11 mouse cellular contexts compared by ENCODE assay signal in the genomic region with DNA sequence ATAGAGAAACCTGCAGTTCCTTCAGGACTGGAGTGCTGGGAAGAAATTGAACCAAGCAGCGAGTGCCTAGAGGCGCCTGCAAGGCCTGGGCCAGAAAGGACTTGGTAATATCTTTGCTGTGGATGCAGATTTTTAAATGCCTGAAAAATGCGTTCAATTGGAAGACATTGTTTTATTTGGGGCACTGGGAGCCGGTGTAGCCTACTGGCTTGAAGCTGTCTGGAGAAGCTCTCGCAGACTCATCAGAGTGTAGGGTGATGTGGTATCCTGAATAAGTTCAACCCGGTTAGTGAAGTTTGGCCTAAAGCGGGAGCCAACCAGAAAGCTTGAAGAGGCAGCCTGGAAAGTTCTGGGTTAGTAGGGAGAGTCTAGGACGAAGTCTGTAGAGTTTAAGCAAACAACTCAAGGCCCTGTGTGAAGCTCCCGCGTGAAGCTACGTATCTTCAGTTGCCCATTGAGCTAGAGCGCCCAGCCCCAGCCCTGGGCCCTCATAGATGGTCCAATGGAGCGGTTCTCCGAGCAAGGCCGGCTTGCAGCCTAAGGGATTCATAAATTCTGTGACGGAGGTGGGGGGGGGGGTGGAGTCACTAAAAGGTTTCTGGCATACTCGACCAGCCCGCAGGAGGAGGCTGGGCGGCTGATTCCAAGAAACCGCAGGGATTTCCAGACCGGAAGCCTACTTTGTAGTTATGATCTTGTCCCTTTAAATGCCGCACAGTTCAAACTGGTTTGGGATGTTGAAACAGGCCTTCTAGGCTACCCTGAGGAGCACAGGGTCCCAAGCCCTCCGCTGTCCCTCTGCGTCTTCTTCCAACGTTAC. TPM values are rescaled to one million over a fixed set of nuclear protein-coding genes. Genes with fewer than 3 reads are reported as not detected.
DNase-seq lines count a peak whose midpoint lies in the region; ATAC-seq and TF ChIP-seq lines count a peak whose summit lies in the region.
"Had no signal": no experiment of that assay in that cellular context is flagged by ENCODE, and none has a peak within 500 bp of the region (broad histone marks: within the 10 kb centered on the region; RNA-seq: fewer than 3 reads in every experiment).

No protein-coding gene starts in this region.

- no peaks in the 10 kb centered on the region for H3K9me3 ChIP-seq in kidney, embryonic 15.5 days (replicated peaks)
- no peaks in the 10 kb centered on the region for H3K9me3 ChIP-seq in heart, embryonic 12.5 days (replicated peaks)
- no peaks in the 10 kb centered on the region for H3K9me3 ChIP-seq in limb, embryonic 15.5 days
- H3K9me3 ChIP-seq: neural tube, embryonic 13.5 days had no signal

- ATAC-seq in kidney, embryonic 15.5 days (replicated peaks; ENCODE audit: low FRiP score): no peak
- no peak for ATAC-seq in heart, embryonic 12.5 days (ENCODE audit: insufficient number of reproducible peaks, low FRiP score)
- ATAC-seq in limb, embryonic 15.5 days (ENCODE audit: insufficient number of reproducible peaks, low FRiP score, low TSS enrichment, low read depth): no peak
- no peak for ATAC-seq in inflammation-experienced regulatory T-cells, adult 6 months

- peaks cover 95% of the 10 kb centered on the region for H3K27me3 ChIP-seq in kidney, embryonic 15.5 days
- peaks cover 17% of the 10 kb centered on the region for H3K27me3 ChIP-seq in kidney, adult 2 months (replicated peaks; ENCODE audit: control insufficient read depth, insufficient read depth, low read length)
- peaks cover 43% of the 10 kb centered on the region for H3K27me3 ChIP-seq in heart, embryonic 12.5 days (replicated peaks)
- peaks cover 58% of the 10 kb centered on the region for H3K27me3 ChIP-seq in limb, embryonic 15.5 days

- 8% methylated on average over 25 of the region's 25 CpGs for WGBS in kidney, embryonic 15.5 days
- WGBS in kidney, adult 2 months: 10% methylated on average over 25 of the region's 25 CpGs
- 11% methylated on average over 25 of the region's 25 CpGs for WGBS in heart, embryonic 12.5 days
- WGBS in limb, embryonic 15.5 days: 22% methylated on average over 25 of the region's 25 CpGs

- no peaks in the 10 kb centered on the region for H3K36me3 ChIP-seq in kidney, embryonic 15.5 days
- no peaks in the 10 kb centered on the region for H3K36me3 ChIP-seq in kidney, adult 2 months (ENCODE audit: control insufficient read depth, insufficient read depth, low read length)
- H3K36me3 ChIP-seq in heart, embryonic 12.5 days: no peaks in the 10 kb centered on the region
- no peaks in the 10 kb centered on the region for H3K36me3 ChIP-seq in limb, embryonic 15.5 days
- H3K36me3 ChIP-seq: neural tube, embryonic 13.5 days had no signal

- H3K4me2 ChIP-seq in kidney, embryonic 15.5 days: peak overlapping the region; percentile 9; the same call in 1 of the 2 replicates
- peak overlapping the region; percentile 57 for H3K4me2 ChIP-seq in heart, embryonic 12.5 days
- H3K4me2 ChIP-seq in limb, embryonic 15.5 days: peak overlapping the region; percentile 25; the same call in 1 of the 2 replicates
- H3K4me2 ChIP-seq: neural tube, embryonic 13.5 days had no signal

- no peak overlapping the region for H3K27ac ChIP-seq in kidney, embryonic 15.5 days
- no peak overlapping the region for H3K27ac ChIP-seq in kidney, adult 2 months (ENCODE audit: insufficient read depth, low read depth, low read length)
- H3K27ac ChIP-seq in heart, embryonic 12.5 days (ENCODE audit: poor library complexity, severe bottlenecking): no peak overlapping the region
- peak overlapping the region; percentile 65; the same call in 1 of the 2 replicates for H3K27ac ChIP-seq in limb, embryonic 15.5 days
- H3K27ac ChIP-seq: macrophage; neural tube, embryonic 13.5 days had no signal

- no peak overlapping the region for H3K9ac ChIP-seq in kidney, embryonic 15.5 days
- H3K9ac ChIP-seq in heart, embryonic 12.5 days: no peak overlapping the region
- no peak overlapping the region for H3K9ac ChIP-seq in limb, embryonic 15.5 days
- H3K9ac ChIP-seq: neural tube, embryonic 13.5 days had no signal

- no peak for TF ChIP-seq CTCF in kidney, adult 2 months (conservative IDR thresholded peaks at IDR 0.05; ENCODE audit: insufficient read depth, insufficient read length, low read depth, low read length)

- H3K4me1 ChIP-seq in kidney, embryonic 15.5 days: peaks cover 29% of the 10 kb centered on the region
- H3K4me1 ChIP-seq in kidney, adult 2 months (ENCODE audit: control insufficient read depth, insufficient read depth, low read length): no peaks in the 10 kb centered on the region
- peaks cover 14% of the 10 kb centered on the region; the same call in 1 of the 2 replicates for H3K4me1 ChIP-seq in heart, embryonic 12.5 days (replicated peaks)
- H3K4me1 ChIP-seq in limb, embryonic 15.5 days: peaks cover 24% of the 10 kb centered on the region

- TF ChIP-seq POLR2A in kidney, adult 2 months (IDR thresholded peaks at IDR 0.05; ENCODE audit: low read depth, low read length): no peak

- no peak overlapping the region for H3K4me3 ChIP-seq in kidney, embryonic 15.5 days (replicated peaks)
- no peak overlapping the region for H3K4me3 ChIP-seq in kidney, adult 2 months (ENCODE audit: insufficient read depth, low read depth, low read length)
- peak overlapping the region; percentile 23 for H3K4me3 ChIP-seq in heart, embryonic 12.5 days
- H3K4me3 ChIP-seq in limb, embryonic 15.5 days: peak overlapping the region; percentile 18; the same call in 1 of the 2 replicates
- H3K4me3 ChIP-seq: neural tube, embryonic 13.5 days had no signal

- no peak for DNase-seq in kidney, adult 2 months
- DNase-seq in embryo, embryonic 10.5 days (ENCODE audit: low spot score): peak; percentile 60
- DNase-seq in cerebellum, adult 9-11 months: no peak
- DNase-seq: kidney, postnatal 25 days; thymus, adult 2 months had no signal

RNA-seq across cellular contexts. Expression of a gene that starts 1.6 kb away (rescaled TPM):
- polyA plus RNA-seq in kidney, embryonic 15.5 days (2015; fragmentation: Nextera tagmentation; extraction: Ambion mirVana): 1.9 and 3.4 TPM in 2 replicates
- polyA plus RNA-seq in kidney, adult 2 months (2012; rRNA removed): 0.45 and 0.53 TPM in 2 replicates
- 18.9 and 20.7 TPM in 2 replicates for polyA plus RNA-seq in heart, embryonic 12.5 days (2016; fragmentation: Nextera tagmentation; extraction: Ambion mirVana)
- 9.6 and 11.6 TPM in 2 replicates for polyA plus RNA-seq in limb, embryonic 15.5 days (2015; fragmentation: Nextera tagmentation; extraction: Ambion mirVana)
- polyA plus RNA-seq in inflammation-experienced regulatory T-cells, adult 6 months (2017; shearing (Covaris generic)): not detected
- polyA plus RNA-seq: macrophage had no signal

Comparison
In these comparisons a context has a peak if more than half of its experiments do, and no peak if none do; other contexts are left out.
1. H3K4me3 ChIP-seq: peak in heart, embryonic 12.5 days (single experiment) and limb, embryonic 15.5 days (single experiment); none in kidney, embryonic 15.5 days (single experiment) and kidney, adult 2 months (single experiment).
2. Peak in every context shown above with its lines, with median percentiles within 50 percentile points of each other: H3K4me2 ChIP-seq.